Mouse (Mus musculus) forebrain, embryonic 11.5 days (tissue): ENCODE data around the gene Usp33. TPM values are rescaled to one million over a fixed set of nuclear protein-coding genes. Genes with fewer than 3 reads are reported as not detected.
A peak's percentile ranks its signal among the peaks of the same experiment; 100 is the strongest.

Source experiments
- ATAC-seq: fragments of 200-750 bp; cut with Nextera tagmentation; replicated peaks from 2 replicates; pipeline ENCODE4 v1.8.0; 2017; ENCODE audit warnings: moderate TSS enrichment; ENCODE audit not compliant: low FRiP score
- DNase-seq: peaks from one replicate; pipeline ENCODE4 v3.0.0-alpha.2; 2017; ENCODE audit warnings: low spot score
- H3K27ac ChIP-seq: fragments of 300-500 bp; sonication (generic); 2 replicates; pipeline ENCODE4 v1.5.1; 2014; ENCODE audit warnings: low read depth, low read length
- H3K27me3 ChIP-seq: fragments of 300-500 bp; sonication (generic); 2 replicates; pipeline ENCODE4 v1.6.1; 2014; ENCODE audit warnings: mild to moderate bottlenecking, low read length, mixed read lengths; ENCODE audit not compliant: control insufficient read depth, insufficient read depth
- H3K36me3 ChIP-seq: fragments of 300-500 bp; sonication (generic); 2 replicates; pipeline ENCODE4 v1.6.1; 2014; ENCODE audit warnings: mild to moderate bottlenecking, low read length, moderate library complexity, mixed read lengths; ENCODE audit not compliant: control insufficient read depth, insufficient read depth
- H3K4me1 ChIP-seq: fragments of 300-500 bp; sonication (generic); replicated peaks from 2 replicates; pipeline ENCODE4 v1.6.1; 2014; ENCODE audit warnings: low read length, mixed read lengths; ENCODE audit not compliant: control insufficient read depth, insufficient read depth
- H3K4me2 ChIP-seq: fragments of 300-500 bp; sonication (generic); 2 replicates; pipeline ENCODE4 v1.6.1; 2014; ENCODE audit warnings: low read depth, mild to moderate bottlenecking, low read length, moderate library complexity, mixed read lengths; ENCODE audit not compliant: severe bottlenecking
- H3K4me3 ChIP-seq: fragments of 300-500 bp; sonication (generic); 2 replicates; pipeline ENCODE4 v1.5.1; 2014; ENCODE audit warnings: low read depth, low read length
- H3K9ac ChIP-seq: fragments of 300-500 bp; sonication (generic); 2 replicates; pipeline ENCODE4 v1.6.1; 2014; ENCODE audit warnings: low read length
- H3K9me3 ChIP-seq: fragments of 300-500 bp; sonication (generic); 2 replicates; pipeline ENCODE4 v1.6.1; 2016; ENCODE audit warnings: low read length, mixed read lengths; ENCODE audit not compliant: control insufficient read depth
- WGBS: fragments of 180-500 bp; shearing (Covaris S2); extraction: QIAGEN DNeasy Blood & Tissue Kit; methylation state at CpG from one replicate; pipeline ENCODE4 v1.1.7; 2014; 5-methylcytosine and 5-hydroxymethylcytosine counted together
- polyA plus RNA-seq: library from polyadenylated mRNA; unstranded; fragments of >200 nt; fragmentation: Nextera tagmentation; extraction: Ambion mirVana; gene quantifications from 2 replicates; pipeline ENCODE4 v1.2.1, GENCODE M21; 2014

Gene Usp33
- polyA plus RNA-seq, 1 experiment from 2014 or later = 60.8 TPM

DNA sequence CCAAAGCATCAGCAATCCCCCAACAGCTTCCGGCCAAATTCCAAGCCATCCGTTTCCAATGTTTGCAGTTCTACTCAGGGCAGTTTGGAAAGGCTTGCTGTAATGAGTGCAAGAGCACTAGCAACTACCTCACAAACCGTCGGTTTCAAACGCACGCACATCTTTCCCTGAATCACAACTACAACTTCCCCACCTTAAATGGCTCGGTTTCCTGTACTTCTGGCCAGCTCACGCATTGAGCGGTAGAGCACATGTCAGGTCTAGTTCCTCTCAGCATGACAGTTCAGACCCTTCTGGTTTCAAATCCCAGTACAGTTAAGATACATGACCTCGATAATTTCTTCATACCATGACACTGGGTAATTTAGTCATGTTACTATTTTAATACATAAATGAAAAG is 12.6 kb upstream of the Usp33 start:
- H3K36me3 ChIP-seq = peaks cover 2% of the 10 kb centered on the region; the same call in 1 of the 2 replicates
- H3K9me3 ChIP-seq = no peaks in the 10 kb centered on the region
- DNase-seq (no peak), ATAC-seq (no peak)
- 96% methylated on average over 10 of the region's 10 CpGs for WGBS
- no peaks in the 10 kb centered on the region for H3K27me3 ChIP-seq
- H3K4me1 ChIP-seq = no peaks in the 10 kb centered on the region
- H3K27ac ChIP-seq = no peak overlapping the region
- no peak overlapping the region for H3K9ac ChIP-seq
- H3K4me2 ChIP-seq = no peak overlapping the region
- H3K4me3 ChIP-seq = no peak overlapping the region

DNA sequence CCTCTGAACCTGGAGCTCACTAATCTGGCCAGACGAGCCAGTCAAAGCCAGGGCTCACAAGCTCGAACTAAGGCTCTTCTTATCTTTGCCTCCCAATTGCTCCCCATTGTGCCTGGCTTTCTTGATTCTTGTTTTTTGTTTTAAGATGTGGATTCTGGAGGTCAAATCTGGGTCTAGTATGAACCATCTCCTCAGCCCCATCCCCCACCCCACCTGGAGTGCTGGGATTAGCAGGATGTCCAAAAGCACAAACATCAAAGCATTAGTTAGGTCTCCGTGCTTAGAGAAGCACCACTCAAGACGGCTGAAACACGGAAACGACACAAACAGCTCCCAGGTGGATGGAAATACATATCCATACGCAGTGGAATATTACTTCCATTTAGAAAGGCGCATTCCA is 10.2 kb upstream of the Usp33 start:
- peaks cover 2% of the 10 kb centered on the region; the same call in 1 of the 2 replicates for H3K36me3 ChIP-seq
- no peak overlapping the region for H3K4me3 ChIP-seq
- no peak overlapping the region for H3K9ac ChIP-seq
- H3K9me3 ChIP-seq = no peaks in the 10 kb centered on the region
- no peak overlapping the region for H3K4me2 ChIP-seq
- no peaks in the 10 kb centered on the region for H3K27me3 ChIP-seq
- no peak for DNase-seq
- no peak overlapping the region for H3K27ac ChIP-seq
- no peak for ATAC-seq
- H3K4me1 ChIP-seq = no peaks in the 10 kb centered on the region
- WGBS = 89% methylated on average over 8 of the region's 8 CpGs

DNA sequence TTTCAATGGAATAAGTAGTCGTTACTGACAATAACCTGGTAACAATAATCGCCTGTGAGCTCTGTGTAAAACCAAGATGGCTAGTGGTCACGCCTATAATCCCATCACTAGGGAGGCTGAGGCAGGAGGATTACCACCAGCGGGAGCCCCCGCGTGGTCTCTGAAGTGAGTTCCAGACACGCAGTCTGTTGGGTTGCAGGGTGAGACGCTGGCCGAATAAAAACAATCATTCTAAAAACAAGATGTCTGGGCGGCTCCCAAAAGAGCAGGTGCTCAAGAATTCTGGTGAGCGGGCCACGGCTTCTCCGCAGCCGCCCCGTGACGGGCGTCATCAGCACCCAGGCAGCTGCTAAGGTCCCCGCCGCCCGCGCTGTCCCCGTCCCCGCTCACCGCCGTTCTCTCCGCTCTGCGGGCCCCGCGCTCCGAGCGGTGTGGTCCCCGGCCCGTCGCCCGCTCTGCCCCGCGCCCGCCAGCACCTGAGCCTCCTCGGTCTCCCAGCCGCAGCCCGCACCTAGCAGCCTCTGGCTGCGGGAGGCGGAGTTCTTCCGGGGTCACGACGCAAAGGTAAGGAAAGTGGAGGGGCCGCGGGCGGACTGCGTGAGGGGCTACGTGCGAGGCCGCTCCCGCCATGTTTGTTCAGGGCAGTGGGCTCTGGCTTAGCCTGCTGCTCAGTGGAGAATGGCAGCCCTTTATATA is 6.3 kb upstream of the Usp33 start, which contains the start of gene Miga1:
Gene Miga1, minus strand, starts transcription at position 546 of the 696 bp plus-strand sequence.
- DNase-seq = peak; percentile 90
- no peaks in the 10 kb centered on the region for H3K27me3 ChIP-seq
- H3K4me1 ChIP-seq = no peaks in the 10 kb centered on the region
- WGBS = 3% methylated on average over 54 of the region's 54 CpGs
- peaks cover 2% of the 10 kb centered on the region; the same call in 1 of the 2 replicates for H3K36me3 ChIP-seq
- no peak within 1 kb of the TSS for H3K27ac ChIP-seq
- H3K9ac ChIP-seq = peak within 1 kb of the TSS; percentile 81
- ATAC-seq = peak; percentile 95
- H3K4me2 ChIP-seq = peak within 1 kb of the TSS; percentile 51
- peak within 1 kb of the TSS; percentile 82 for H3K4me3 ChIP-seq
- no peaks in the 10 kb centered on the region for H3K9me3 ChIP-seq

DNA sequence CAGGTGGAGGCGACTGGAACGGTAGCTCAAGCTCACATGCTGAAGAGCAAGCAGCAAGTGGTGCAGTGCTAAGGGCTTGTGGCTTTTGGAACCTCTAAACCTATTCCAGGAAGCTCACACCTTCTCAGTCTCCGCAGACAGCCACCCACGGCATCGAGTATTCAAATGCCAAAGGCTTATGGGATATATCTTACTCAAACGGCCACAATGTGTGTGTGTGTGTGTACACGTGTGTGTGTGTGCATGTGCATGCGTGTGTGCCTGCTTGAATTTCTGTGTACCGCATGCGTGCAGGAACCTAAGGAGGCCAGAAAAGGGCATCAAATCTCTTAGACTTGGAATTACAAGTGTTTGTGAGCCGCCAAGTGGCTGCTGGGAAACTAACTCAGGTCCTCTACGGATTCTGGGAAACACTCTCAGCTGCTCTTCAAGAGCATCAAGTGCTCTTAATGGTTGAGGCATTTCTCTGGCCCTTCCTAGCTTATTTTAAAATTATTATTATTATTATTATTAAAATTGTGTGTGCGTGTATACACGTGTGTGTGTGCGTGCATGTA is 3.2 kb upstream of the Usp33 start:
- H3K27me3 ChIP-seq = no peaks in the 10 kb centered on the region
- H3K4me1 ChIP-seq = peaks cover 3% of the 10 kb centered on the region; the same call in 1 of the 2 replicates
- no peak overlapping the region for H3K4me3 ChIP-seq
- DNase-seq (no peak), ATAC-seq (no peak)
- WGBS = 89% methylated on average over 15 of the region's 15 CpGs
- H3K9ac ChIP-seq = no peak overlapping the region
- no peak overlapping the region for H3K27ac ChIP-seq
- H3K36me3 ChIP-seq = no peaks in the 10 kb centered on the region
- no peaks in the 10 kb centered on the region for H3K9me3 ChIP-seq
- no peak overlapping the region for H3K4me2 ChIP-seq

DNA sequence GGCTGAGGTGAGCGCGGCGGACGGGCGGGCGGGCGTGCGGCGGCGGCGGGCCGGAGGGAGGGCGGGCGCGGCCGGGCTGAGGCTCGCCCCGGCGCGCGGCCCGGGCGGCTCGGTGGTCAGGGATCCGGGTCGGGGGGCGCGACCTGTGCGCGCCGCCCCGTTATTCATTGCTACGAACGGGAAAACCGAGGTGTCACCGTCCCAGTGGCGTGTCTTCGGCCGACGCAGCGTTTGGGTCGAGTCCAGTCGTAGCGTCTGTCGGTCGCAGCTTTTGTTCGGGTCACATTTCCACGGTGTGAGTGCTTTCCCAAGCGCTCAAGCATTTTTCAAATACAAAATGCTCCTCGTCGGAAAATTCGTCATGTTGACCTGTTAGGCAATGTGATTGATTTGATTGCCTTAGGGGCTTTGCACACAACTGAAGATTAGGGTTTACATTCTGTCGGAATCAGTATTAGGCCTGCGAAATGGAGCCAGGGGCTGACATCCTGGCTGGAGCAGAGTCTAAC is 409 bp downstream of the Usp33 start:
- Histone ChIP-seq H3K36me3 (no peaks in the 10 kb centered on the region), H3K27ac (no peak overlapping the region), H3K4me3 (peak overlapping the region; percentile 90), H3K27me3 (no peaks in the 10 kb centered on the region), H3K9ac (peak overlapping the region; percentile 82), H3K9me3 (no peaks in the 10 kb centered on the region), H3K4me1 (peaks cover 3% of the 10 kb centered on the region; the same call in 1 of the 2 replicates), H3K4me2 (peak overlapping the region; percentile 66)
- WGBS = under 1% methylated on average over 48 of the region's 54 CpGs
- ATAC-seq (peak; percentile 76), DNase-seq (no peak)

DNA sequence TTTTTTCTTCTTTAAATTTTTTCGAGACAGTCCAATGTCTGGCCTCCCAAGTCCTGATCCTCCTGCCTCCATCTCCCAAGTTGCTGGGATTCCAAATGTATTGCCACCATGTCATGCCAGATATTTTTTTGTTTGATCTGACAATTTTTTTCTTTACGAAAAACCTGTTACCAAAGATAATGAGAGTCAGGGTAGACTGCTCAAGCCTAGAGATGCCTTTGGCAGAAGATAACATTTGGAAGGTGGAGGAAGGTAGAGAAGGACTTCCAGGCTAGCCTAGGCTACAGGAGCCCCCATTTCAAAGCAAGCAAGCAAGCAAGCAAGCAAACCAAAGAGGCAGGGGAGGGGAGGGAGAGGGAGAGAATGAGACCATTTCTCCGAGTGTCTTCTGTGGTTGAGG is 949 bp downstream of the Usp33 start:
- Histone ChIP-seq H3K4me3 (peak overlapping the region; percentile 90), H3K9me3 (no peaks in the 10 kb centered on the region), H3K4me1 (peaks cover 3% of the 10 kb centered on the region; the same call in 1 of the 2 replicates), H3K4me2 (peak overlapping the region; percentile 66), H3K27ac (no peak overlapping the region), H3K36me3 (no peaks in the 10 kb centered on the region), H3K27me3 (no peaks in the 10 kb centered on the region), H3K9ac (peak overlapping the region; percentile 82)
- no peak for DNase-seq
- ATAC-seq = no peak
- 48% methylated on average over 3 of the region's 3 CpGs for WGBS

DNA sequence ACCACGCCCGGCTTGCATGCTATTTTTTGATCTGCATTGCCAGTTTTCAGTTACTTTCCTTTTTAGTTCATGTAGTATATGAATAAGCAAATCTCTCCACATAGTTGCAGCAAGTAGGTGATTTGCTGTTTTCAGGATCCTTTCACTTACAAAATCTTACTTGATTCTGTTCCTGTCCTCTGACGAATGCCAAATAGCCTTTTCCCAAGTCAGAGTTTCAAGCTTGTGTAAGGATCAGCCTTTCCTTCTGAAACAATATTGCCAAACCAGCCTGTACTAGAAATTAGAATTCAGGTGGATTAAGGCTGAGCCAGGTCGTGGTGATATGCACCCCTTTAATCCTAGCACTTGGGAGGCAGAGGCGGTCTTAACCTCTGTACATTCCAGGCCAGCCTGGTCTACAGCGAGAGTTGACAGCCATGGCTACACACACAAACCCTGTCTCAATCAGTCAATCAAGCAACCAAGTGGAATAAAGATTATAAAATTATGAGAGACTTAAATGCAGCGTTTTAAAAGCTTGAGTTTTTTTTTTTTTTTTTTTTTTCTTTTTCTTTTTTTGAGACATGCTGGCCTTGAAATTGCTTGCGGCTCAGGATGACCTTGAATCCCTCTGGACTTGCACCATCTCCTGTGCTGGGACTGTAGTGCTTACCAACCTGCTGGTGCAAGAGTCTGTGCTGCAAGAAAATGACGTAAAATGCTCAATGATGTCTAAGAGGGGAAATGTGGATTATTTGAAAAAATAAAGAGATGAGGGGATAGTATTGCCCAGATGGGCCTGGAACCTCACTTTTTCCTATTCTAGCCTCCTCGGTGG is 1.9 kb downstream of the Usp33 start:
- Histone ChIP-seq H3K36me3 (no peaks in the 10 kb centered on the region), H3K4me3 (no peak overlapping the region), H3K4me2 (no peak overlapping the region), H3K9ac (no peak overlapping the region), H3K27me3 (no peaks in the 10 kb centered on the region), H3K4me1 (peaks cover 3% of the 10 kb centered on the region; the same call in 1 of the 2 replicates), H3K9me3 (no peaks in the 10 kb centered on the region), H3K27ac (no peak overlapping the region)
- no peak for ATAC-seq
- WGBS = 92% methylated on average over 10 of the region's 10 CpGs
- no peak for DNase-seq

DNA sequence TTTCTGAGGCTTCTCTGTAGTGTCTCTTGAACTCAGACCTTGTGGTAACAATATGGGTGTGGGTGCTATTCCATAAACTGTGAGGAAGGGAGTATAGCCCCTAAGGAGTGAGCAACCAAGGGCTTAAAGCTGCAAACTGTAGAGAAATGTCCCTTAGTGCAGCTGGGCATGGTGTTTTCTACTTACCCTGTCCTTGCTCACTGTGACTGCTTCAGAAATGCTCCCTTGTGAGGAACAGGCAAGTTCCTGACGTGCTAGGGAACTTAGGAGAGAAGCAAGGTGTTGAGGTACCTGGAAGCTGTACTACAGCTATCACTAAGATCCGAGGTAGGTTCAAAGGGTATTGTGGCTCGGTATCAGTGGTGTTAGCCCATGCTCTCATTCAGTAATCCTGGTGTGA is 4.2 kb downstream of the Usp33 start:
- 87% methylated on average over 3 of the region's 3 CpGs for WGBS
- H3K36me3 ChIP-seq = no peaks in the 10 kb centered on the region
- no peak overlapping the region for H3K4me3 ChIP-seq
- H3K27me3 ChIP-seq = no peaks in the 10 kb centered on the region
- DNase-seq (no peak), ATAC-seq (no peak)
- H3K4me2 ChIP-seq = no peak overlapping the region
- H3K27ac ChIP-seq = no peak overlapping the region
- H3K4me1 ChIP-seq = peaks cover 3% of the 10 kb centered on the region; the same call in 1 of the 2 replicates
- no peak overlapping the region for H3K9ac ChIP-seq
- no peaks in the 10 kb centered on the region for H3K9me3 ChIP-seq
